Mouse (Mus musculus) urinary bladder, postnatal 14 days (tissue): Measurements from ENCODE around the gene Gm19965.

ENCODE experiments used
- DNase-seq: peaks from one replicate; pipeline ENCODE4 v3.0.0; 2021; ENCODE audit warnings: low spot score

Gm19965 gene

DNA sequence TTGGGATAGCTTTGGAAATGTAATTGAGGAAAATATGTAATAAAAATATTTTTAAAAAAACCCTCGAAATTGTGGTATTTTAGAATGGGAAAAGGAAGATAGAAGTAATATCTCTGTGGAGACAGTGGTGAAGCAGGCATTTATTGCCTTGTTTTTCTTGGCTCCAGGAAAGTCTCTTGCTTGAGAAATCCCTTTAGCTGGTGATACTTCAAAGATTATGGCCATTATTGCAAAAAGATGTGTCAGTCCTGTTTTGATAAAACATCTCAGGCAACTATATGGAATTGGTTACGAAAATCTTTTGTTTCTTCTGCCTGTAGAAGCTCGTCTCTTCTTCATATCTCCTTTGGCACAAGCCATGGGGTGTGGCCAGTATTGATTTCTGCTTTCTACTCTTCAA lies at the start of gene Gm19965:
Gene Gm19965, plus strand, starts transcription at position 301 of the 400 bp plus-strand sequence.
- no peak for DNase-seq

DNA sequence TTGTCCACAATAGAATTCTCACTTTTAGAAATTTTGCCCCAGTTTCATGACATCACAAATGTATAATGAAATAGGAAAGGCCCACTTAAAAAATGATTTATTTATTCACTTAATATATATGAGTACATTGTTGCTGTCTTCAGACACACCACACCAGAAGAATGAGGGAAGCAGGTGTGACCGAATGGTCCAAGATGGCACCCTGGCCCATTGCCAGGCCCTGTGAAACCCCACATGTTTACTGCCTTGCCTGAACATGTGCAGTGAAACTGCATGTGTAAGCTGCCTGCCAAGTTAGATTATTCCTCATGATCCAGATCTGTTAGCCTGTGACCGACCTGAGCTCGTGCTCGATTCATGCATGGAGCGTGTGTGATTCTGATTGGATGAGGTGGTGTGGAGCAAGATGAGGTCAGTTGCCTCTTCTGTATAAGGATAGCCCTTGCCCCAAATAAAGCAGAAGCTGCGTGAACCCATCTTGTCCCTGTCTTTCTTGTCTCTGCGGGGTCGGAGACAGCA lies 20.3 kb upstream of the Gm19965 start:
- no peak for DNase-seq
